Mouse (Mus musculus): ENCODE results near the gene Ttc39d. TPM values are rescaled to one million over a fixed set of nuclear protein-coding genes. Genes with fewer than 3 reads are reported as not detected.
"Not testable (repeated sequence)": the region's sequence is repeated elsewhere in the genome, so short reads cannot be mapped to it uniquely, and the experiment has no call there.

Ttc39d gene
- polyA plus RNA-seq, 1 experiment from 2014 or later = not detected

DNA sequence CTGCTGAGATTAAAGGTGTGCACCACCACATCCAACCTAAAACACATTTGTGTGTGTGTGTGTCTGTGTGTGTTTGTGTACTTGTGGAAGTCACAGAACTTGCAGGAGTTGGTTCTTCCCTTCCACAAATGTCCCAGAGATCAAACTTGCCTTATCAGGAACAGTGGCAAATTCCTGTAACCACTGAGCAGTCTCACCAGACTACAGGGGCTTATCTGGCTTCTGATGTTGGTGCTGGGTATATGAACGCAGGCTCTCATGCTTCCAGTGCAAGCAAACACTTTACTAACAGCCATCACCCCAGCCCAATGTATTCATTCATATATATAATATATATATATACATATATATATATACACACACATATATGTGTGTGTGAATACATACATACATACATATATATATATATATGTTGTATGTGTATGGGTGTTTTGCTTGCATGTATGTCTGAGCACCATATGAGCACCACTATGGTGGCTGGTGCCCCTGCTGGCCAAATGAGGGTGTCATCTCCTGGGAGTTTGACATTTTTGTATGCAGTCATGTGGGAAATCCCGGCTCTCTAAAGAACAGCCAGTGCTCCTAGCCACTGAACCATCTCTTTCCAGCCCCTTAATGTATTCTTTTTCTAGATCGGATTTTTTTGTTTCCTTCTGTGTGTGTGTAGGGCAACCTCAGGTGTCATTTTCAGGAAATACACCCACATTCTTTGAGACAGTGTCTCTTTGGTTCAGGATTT lies 14.8 kb downstream of the Ttc39d start:
- Histone ChIP-seq H3K27ac (no peak overlapping the region), H3K79me2 (ENCODE audit: inconsistent target) (no peaks in the 10 kb centered on the region), H3K4me3 (ENCODE audit: inconsistent target) (no peak overlapping the region), H3K36me3 (ENCODE audit: inconsistent target) (no peaks in the 10 kb centered on the region)
- 63% methylated on average over 3 of the region's 3 CpGs for WGBS (ENCODE audit: missing documents)

DNA sequence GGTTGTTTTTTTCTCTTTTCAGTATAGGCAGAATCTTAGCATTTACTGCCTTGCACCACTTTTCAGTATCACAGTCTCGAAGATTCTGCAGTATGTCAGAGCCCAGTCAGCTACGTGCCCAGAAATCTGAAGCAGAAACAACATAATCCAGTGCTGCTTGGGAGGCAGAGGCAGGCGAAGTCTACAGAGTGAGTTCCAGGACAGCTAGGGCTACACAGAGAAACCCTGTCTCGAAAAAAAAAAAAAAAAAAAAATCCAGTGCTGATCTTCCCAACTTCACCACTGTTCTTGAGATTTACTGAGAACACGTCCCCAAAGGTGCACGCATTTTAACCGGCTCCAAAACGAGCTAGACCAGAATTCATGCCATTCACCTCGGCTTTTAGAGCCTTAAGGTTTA lies 16.6 kb downstream of the Ttc39d start:
- WGBS (ENCODE audit: missing documents) = 2% methylated on average over 8 of the region's 9 CpGs
- no peaks in the 10 kb centered on the region for H3K36me3 ChIP-seq (ENCODE audit: inconsistent target)
- peak overlapping the region; percentile 67 for H3K4me3 ChIP-seq (ENCODE audit: inconsistent target)
- H3K79me2 ChIP-seq (ENCODE audit: inconsistent target) = no peaks in the 10 kb centered on the region
- peak overlapping the region; percentile 58 for H3K27ac ChIP-seq

DNA sequence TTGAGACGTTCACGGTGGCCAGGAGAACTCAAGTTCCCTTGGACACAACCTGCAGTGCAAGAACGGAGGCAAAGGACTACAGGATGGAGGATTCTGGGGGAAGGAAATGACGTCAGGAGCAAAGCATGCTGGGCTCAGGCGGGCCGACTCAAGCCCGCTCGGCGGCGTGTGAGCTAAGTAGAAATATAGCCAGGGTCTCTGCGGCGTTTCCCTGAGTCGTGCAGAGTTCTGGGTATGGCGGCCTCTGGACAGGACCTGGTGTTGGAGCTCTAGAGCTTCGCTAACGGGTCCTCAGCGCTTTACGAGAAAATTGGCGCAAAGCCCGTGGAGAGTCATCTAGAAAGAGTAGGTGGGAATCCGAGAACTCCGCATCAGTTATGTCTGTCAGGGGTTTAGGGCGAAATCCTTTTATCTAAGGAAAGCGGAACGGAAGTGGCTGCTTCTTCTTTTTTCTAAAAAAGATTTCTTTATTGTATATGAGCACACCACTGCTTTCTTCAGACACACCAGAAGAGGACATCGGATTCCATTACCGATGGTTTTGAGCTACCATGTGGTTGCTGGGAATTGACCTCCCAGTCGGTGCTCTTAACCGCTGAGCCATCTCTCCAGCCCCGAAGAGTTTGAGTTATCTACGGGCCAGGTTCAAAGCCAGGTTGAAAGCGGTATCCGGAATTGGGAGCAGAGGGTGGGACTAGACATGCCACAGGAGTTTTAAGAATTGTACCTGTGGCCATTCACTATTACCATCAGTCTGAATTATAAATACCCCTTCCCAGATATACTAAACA lies 17.3 kb downstream of the Ttc39d start, which contains the start of gene Gemin6:
Gene Gemin6, plus strand, starts transcription at position 116 of the 791 bp plus-strand sequence.
- peak within 1 kb of the TSS; percentile 58 for H3K27ac ChIP-seq
- H3K79me2 ChIP-seq (ENCODE audit: inconsistent target) = no peaks in the 10 kb centered on the region
- peak within 1 kb of the TSS; percentile 67 for H3K4me3 ChIP-seq (ENCODE audit: inconsistent target)
- H3K36me3 ChIP-seq (ENCODE audit: inconsistent target) = no peaks in the 10 kb centered on the region
- WGBS (ENCODE audit: missing documents) = under 1% methylated on average over 32 of the region's 33 CpGs

GRCm38 (mm10) chr17:80225142-80225541 lies 17.9 kb downstream of the Ttc39d start:
- not testable (repeated sequence) for H3K27ac ChIP-seq; H3K36me3 ChIP-seq (ENCODE audit: inconsistent target); H3K79me2 ChIP-seq (ENCODE audit: inconsistent target)
- 37% methylated on average over 4 of the region's 5 CpGs for whole genome bisulfite sequencing (ENCODE audit: missing documents)
- peak overlapping the region; percentile 67 for H3K4me3 ChIP-seq (ENCODE audit: inconsistent target)

GRCm38 (mm10) chr17:80229396-80229795 lies 22.1 kb downstream of the Ttc39d start:
- Histone ChIP-seq H3K27ac (no peak overlapping the region), H3K4me3 (ENCODE audit: inconsistent target) (no peak overlapping the region), H3K36me3 (ENCODE audit: inconsistent target) (no peaks in the 10 kb centered on the region), H3K79me2 (ENCODE audit: inconsistent target) (no peaks in the 10 kb centered on the region)
- 95% methylated on average over 2 of the region's 2 CpGs for WGBS (ENCODE audit: missing documents)

GRCm38 (mm10) chr17:80233844-80234243 lies 26.6 kb downstream of the Ttc39d start:
- Histone ChIP-seq H3K27ac (no peak overlapping the region), H3K4me3 (ENCODE audit: inconsistent target) (no peak overlapping the region), H3K36me3 (ENCODE audit: inconsistent target) (no peaks in the 10 kb centered on the region), H3K79me2 (ENCODE audit: inconsistent target) (no peaks in the 10 kb centered on the region)
- WGBS (ENCODE audit: missing documents) = 98% methylated on average over 5 of the region's 5 CpGs

DNA sequence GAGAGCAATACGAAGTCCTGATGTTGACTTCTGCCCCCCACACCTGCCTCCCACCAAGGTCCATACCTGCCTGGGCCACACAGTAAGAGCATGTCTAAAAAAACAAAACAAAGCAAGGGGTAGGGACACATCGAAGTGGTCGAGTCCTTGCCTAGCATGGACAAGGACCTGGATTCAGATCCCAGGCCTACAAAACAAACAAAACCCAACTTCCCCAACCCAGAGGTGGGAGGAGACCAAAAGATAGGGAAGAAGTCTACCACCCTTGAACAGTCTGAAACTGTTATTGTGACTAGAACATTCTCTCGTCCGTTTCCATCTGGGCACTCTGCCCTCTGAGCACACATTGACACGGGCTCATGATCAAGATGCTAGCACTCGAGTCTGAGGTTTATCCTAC lies 27.1 kb downstream of the Ttc39d start:
- no peak overlapping the region for H3K27ac ChIP-seq
- no peaks in the 10 kb centered on the region for H3K79me2 ChIP-seq (ENCODE audit: inconsistent target)
- 87% methylated on average over 7 of the region's 7 CpGs for WGBS (ENCODE audit: missing documents)
- H3K36me3 ChIP-seq (ENCODE audit: inconsistent target) = no peaks in the 10 kb centered on the region
- H3K4me3 ChIP-seq (ENCODE audit: inconsistent target) = no peak overlapping the region

DNA sequence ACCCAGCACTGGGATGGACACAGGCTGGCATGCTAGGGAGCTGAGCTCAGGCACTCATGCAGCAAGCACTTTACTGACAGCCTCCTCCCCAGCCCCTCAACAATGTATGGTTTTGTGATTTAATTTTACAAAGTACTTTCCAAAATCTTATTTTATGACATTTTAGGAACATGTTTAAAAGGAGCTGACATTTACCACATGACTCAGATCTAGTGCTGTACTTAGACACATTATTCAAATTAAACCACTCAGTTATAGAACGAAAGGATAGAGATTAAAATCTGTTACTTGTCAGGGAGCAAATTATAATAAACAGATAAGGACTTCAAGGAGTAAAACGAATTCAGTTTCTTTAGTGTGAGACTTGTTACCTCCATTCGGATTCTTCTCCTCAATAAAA lies 28.2 kb downstream of the Ttc39d start:
- H3K27ac ChIP-seq = no peak overlapping the region
- no peak overlapping the region for H3K4me3 ChIP-seq (ENCODE audit: inconsistent target)
- peaks cover 3% of the 10 kb centered on the region; the same call in 1 of the 2 replicates for H3K36me3 ChIP-seq (ENCODE audit: inconsistent target)
- 92% methylated on average over 3 of the region's 3 CpGs for WGBS (ENCODE audit: missing documents)
- no peaks in the 10 kb centered on the region for H3K79me2 ChIP-seq (ENCODE audit: inconsistent target)

GRCm38 (mm10) chr17:80236805-80237204 lies 29.5 kb downstream of the Ttc39d start:
- no peaks in the 10 kb centered on the region for H3K79me2 ChIP-seq (ENCODE audit: inconsistent target)
- 19% methylated on average over 3 of the region's 3 CpGs for WGBS (ENCODE audit: missing documents)
- H3K27ac ChIP-seq = peak overlapping the region; percentile 49
- H3K4me3 ChIP-seq (ENCODE audit: inconsistent target) = no peak overlapping the region
- H3K36me3 ChIP-seq (ENCODE audit: inconsistent target) = peaks cover 14% of the 10 kb centered on the region; the same call in 1 of the 2 replicates

GRCm38 (mm10) chr17:80237475-80237874 lies 30.2 kb downstream of the Ttc39d start:
- Histone ChIP-seq H3K36me3 (ENCODE audit: inconsistent target) (peaks cover 21% of the 10 kb centered on the region; the same call in 1 of the 2 replicates), H3K79me2 (ENCODE audit: inconsistent target) (no peaks in the 10 kb centered on the region), H3K4me3 (ENCODE audit: inconsistent target) (no peak overlapping the region), H3K27ac (no peak overlapping the region; the same call in 1 of the 2 replicates)
- WGBS (ENCODE audit: missing documents) = 87% methylated on average over 4 of the region's 5 CpGs

DNA sequence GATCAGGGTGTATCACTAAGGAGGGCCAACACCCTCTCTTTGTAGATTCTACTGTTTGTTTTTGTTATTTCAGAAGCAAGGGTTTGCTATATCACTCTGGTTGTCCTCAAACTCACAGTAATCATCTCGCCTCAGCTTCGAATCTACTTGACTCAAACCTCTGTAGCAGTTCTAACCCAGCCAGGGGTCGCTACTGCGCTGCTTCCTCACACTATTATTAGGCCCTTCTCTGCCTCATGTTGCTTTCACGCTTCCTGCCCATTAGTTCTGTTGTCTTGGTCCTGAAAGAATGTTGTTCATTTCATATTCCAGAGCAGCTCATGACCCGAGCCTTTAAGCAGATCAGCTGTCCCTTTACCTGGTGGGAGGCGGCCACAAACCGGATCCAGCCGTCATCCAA lies 34.3 kb downstream of the Ttc39d start:
- Histone ChIP-seq H3K27ac (no peak overlapping the region), H3K79me2 (ENCODE audit: inconsistent target) (no peaks in the 10 kb centered on the region), H3K36me3 (ENCODE audit: inconsistent target) (peaks cover 59% of the 10 kb centered on the region), H3K4me3 (ENCODE audit: inconsistent target) (no peak overlapping the region)
- WGBS (ENCODE audit: missing documents) = 91% methylated on average over 9 of the region's 9 CpGs

- H3K4me3 ChIP-seq (ENCODE audit: inconsistent target) = no peak overlapping the region
- H3K79me2 ChIP-seq (ENCODE audit: inconsistent target) = no peaks in the 10 kb centered on the region
- H3K27ac ChIP-seq = no peak overlapping the region
- WGBS (ENCODE audit: missing documents) = 93% methylated on average over 13 of the region's 13 CpGs
- peaks cover 70% of the 10 kb centered on the region for H3K36me3 ChIP-seq (ENCODE audit: inconsistent target)
These were observed 35.9 kb downstream of the Ttc39d start for GRCm38 (mm10) chr17:80243116-80243515.

- H3K4me3 ChIP-seq (ENCODE audit: inconsistent target) = no peak overlapping the region
- WGBS (ENCODE audit: missing documents) = 83% methylated on average over 13 of the region's 13 CpGs
- H3K36me3 ChIP-seq (ENCODE audit: inconsistent target) = peaks cover 75% of the 10 kb centered on the region
- no peaks in the 10 kb centered on the region for H3K79me2 ChIP-seq (ENCODE audit: inconsistent target)
- H3K27ac ChIP-seq = peak overlapping the region; percentile 61
These were observed 45.7 kb downstream of the Ttc39d start for GRCm38 (mm10) chr17:80252757-80253525.

DNA sequence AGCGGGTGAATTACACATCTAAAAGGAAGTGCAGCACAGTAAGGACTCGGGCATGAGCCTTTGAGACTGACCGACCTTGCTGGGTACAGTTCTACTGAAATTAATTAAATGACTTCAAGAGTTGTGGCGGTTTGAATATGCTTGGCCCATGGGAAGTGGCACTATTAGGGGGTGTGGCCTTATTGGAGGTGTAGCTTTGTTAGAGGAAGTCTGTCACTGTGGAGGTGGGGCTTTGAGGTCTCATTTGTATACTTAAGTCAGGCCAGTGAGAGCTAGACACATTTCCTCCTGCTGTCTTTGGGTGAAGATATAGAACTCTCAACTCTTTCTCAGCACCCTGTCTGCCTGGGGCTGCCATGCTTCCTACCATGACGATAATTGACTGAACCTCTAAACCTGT lies 47.2 kb downstream of the Ttc39d start:
- 94% methylated on average over 5 of the region's 5 CpGs for WGBS (ENCODE audit: missing documents)
- H3K36me3 ChIP-seq (ENCODE audit: inconsistent target) = peaks cover 76% of the 10 kb centered on the region
- no peak overlapping the region for H3K4me3 ChIP-seq (ENCODE audit: inconsistent target)
- H3K79me2 ChIP-seq (ENCODE audit: inconsistent target) = no peaks in the 10 kb centered on the region
- no peak overlapping the region for H3K27ac ChIP-seq

Measured in macrophage (primary cell).